Mouse (Mus musculus) adrenal gland, adult 2 months (tissue): ENCODE results near the gene Clec2d. TPM values are rescaled to one million over a fixed set of nuclear protein-coding genes. Genes with fewer than 3 reads are reported as not detected.

Experiments
- DNase-seq: peaks from one replicate; pipeline ENCODE4 v3.0.0; 2021
- microRNA-seq, 2 experiments: library from miRNA; unstranded; fragments of <30 nt; microRNA quantifications; one replicate each; pipeline ENCODE4 v1.2.0; 2021
- polyA plus RNA-seq: library from polyadenylated mRNA; depleted of rRNA; stranded (reverse); fragments of >200 nt; gene quantifications from 2 replicates; pipeline ENCODE4 v1.2.3, GENCODE M21; 2012; rRNA removed
- total RNA-seq, 2 experiments: library from RNA; stranded (reverse); gene quantifications; 2 replicates each; pipeline ENCODE4 v1.2.3; 2021

The Clec2d gene
- total and polyA plus RNA-seq, 3 experiments, result 2.7 to 49.6 (median 44.0) TPM

DNA sequence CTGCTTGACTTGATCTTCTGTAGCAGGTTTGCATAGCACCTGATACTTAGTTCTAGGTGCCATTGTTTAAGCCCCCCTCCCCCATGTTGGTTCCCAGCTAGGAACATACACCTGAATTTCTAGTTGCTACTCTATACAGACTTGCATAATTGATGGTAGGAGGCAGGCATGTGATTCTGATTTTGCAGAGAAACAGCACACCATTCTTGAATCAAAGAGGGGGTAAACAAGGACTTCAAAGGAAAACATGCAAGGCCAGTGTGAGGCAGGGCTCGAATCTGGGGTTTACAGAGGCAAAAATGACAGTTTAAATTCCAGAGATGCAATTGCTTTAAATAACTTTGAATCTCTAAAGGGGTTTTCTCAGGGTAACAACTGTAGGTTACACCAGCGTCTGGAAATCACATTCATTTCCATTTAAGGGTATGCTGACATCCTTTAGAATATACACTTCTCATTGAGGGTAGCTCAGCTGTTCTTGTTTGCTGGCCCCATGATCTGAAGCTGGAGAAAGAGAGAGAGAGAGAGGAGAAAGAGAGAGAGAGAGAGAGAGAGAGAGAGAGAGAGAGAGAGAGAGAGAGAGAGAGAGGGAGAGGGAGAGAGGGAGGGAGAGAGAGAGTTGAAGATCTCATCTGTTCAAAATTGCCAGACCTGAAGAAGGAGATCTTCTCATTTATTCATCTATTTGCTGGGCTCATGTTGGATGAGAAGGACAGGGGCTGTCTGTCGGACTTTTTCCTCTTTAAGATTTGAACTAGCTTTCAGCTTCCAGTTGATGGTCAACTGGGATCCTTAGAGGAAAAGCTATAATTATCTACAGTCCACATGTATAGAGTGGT, 48.7 kb downstream of the Clec2d start:
- DNase-seq, result no peak

DNA sequence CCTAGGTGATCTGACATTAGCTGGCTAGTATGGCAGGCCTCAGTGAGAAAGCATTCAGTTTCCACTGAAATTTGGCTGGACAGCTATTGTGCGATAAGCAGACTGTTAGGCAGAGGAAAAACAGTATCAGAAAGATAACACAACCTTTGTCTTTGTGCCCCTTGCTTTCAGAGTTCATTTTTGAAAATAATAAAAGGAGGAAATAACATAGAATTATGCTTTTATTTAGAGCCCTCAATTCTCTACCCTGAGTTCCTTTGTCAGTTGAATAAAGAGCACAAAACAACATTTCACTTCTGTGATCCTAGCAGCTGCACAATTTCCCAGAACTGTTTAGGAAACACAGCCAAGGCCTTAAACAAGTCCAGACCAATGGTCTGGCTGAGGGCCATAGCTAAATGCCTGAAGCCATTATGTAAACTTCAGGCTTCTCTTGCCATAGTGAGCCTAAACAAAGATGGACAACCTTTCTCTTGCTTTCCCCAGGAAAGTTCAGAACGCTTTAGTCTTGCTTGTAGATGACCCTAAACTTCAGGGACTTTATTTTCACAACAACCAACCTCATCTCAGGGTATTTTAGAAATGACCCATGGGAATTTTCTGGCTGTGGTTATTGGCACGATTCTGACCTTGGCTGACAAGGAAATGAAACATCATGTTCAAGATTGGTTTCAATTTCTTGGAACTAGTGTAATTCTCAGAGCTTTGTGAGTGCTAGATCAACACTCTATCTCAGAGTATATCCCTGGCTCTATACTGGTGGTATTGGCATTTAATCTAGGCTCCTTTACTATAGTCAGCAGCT, 49.6 kb downstream of the Clec2d start:
- DNase-seq, result peak; percentile 74

- DNase-seq, result no peak
Measured at GRCm38 (mm10) chr6:129232005-129232841, 51.8 kb downstream of the Clec2d start.

DNA sequence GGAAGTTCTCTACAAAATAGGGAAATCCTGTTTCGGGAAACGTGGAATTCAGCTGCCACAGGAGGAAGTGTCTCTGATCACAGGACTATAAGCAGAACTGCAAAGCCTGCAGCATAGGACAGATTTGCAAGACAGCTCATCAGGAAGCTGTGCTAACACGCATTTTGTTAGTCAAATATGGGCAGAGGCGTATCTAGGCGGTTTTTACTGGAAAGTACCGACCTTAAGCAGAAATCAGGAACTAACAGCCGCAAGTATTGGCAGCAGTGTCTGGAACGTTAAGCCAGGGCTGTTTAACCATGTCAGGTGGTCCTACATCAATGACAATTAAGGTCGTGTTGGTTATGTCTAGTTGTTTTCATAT, 52.4 kb downstream of the Clec2d start:
- peak; percentile 27 for DNase-seq

DNA sequence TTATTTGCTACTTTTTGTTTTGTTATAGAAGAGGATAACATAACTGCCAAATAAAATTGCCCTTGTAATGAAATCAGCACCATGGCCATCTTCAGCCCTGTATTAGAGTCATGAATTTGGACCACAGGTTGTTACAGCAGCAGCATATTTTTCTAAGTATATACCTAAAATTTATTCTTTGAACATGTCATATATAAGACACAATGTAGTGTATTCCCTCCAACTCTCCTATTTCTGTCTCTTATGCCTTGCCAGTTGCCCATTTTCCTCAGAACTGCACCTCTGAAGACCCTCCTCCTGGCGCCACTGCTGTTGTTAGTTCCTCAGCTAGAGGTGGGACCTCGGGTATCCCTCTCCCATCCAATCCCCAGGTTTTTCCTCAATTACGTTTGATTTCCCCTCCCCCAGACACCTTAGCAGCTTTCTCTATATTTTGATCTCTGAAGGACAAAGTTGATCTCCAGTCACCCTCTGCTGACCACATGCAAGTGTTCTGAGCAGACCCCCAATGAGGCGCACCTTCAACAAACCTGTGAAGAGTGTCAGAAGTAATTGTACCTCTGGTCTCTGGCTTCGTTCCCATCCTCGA, 53.0 kb downstream of the Clec2d start:
- no peak for DNase-seq

DNA sequence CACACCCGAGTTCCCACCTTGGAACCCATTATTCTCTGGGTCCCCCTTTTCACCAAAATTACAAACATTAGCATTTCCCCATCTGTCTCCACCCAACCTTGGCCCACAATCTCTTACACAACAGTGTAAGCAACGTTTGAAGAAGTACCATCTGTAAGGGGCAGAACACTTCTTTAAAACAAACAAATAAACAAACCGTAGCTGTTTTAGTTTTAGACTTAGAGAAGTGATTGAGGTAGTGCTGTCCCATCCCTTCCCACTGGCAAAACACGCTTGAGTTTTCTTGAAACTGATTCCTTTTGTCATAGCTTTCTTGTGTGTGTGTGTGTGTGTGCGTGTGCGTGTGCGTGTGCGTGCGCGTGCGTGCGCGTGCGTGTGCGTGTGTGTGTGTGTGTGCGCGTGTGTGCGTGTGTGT, 53.5 kb downstream of the Clec2d start:
- DNase-seq, result no peak

DNA sequence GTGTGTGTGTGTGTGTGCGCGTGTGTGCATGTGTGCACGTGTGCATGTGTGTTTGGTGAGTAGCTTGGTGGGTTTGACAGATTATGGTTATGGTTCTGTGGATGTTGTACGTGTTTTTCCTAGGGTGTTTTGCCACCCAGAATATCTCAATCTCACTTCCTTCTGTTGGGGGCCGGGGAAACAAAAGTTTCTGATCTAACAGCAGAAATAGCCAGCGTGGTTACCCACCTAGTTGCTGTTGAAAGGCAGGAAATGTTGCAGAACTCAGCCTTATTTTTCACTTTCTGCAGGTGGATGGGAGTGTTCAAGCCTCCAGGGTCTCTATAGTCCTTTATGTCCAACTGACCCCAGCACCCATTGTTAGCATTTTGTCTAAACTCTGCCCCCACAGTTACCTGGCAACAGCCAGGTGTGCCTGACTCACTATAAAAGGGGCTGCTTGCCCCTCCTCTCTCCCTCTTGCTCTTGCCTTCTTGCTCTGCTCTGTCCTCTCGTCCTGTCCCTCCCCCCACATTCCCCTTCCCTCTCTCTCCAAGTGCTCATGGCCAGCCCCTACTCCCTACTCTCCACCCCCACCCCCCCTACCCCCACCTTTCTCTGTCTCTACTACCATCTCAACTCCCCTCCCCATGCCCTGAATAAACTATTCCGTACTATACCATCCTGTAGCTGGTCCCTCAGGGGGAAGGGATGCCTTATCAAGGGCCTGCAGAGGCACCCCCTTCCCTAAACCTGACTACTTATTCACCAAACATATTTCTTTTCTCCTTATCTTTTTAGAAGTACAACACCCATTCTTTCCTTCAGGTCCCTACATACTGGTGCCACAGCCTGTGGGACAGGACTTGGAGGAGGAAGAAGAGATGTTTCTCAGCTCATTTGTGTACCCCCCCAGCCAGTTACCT, 54.3 kb downstream of the Clec2d start:
- DNase-seq, result peak; percentile 17

DNA sequence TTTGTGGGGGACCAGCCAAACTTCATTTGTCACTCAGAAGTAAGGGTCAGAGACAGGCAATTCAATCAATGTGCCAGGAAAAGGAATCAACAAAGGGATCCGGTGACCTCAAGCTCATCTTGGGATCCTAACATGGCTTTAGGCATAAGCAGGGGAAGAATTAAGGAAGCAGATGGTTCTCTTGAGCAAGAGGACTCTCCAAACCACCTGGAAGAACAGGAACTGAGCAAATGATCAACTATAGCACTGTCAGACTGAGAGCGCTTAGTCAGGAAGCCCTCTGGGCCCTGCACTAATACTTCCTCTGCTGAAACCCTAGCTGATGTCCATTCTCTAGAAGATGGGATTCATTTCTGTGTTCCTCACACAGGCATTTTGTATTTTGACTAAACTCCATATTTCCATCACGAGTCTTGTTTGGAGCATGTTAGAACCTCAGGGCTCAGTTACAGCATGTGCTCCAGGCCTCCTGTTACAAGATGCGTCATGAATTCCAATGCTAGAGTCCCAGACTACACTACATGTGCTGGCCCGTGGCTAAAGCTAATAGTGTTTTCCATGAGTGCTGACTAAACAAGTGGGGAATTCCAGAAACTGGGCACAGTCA, 55.5 kb downstream of the Clec2d start:
- DNase-seq, result peak; percentile 48

Small RNA genes within 50 kb of the gene (microRNA-seq; reads per million reads assigned to microRNA genes)
- gene Gm27514, result 0 reads per million in 2 experiments

Other genes starting within 250 kb of the Clec2d start
- gene Clec2g, start 246.2 kb upstream of the Clec2d start, total RNA-seq, result 1 to 10 TPM in 1 of 2 experiments, under 1 TPM in 1; 0.40 to 4.2 TPM
- gene Clec2g, start 246.2 kb upstream of the Clec2d start, polyA plus RNA-seq, result not detected in 2 replicates
- gene Klrb1f, start 134.7 kb upstream of the Clec2d start, total RNA-seq, result under 1 TPM in 1 of 2 experiments, not detected in 1; 0.17 TPM
- not detected in 2 replicates for gene Klrb1f, start 134.7 kb upstream of the Clec2d start, polyA plus RNA-seq
- not detected for gene Clec2e, start 79.7 kb upstream of the Clec2d start, total RNA-seq
- gene Clec2e, start 79.7 kb upstream of the Clec2d start, polyA plus RNA-seq, result not detected in 2 replicates
- gene Cd69, start 94.8 kb downstream of the Clec2d start, total RNA-seq, result under 1 TPM in 1 of 2 experiments, not detected in 1; 0.38 TPM
- gene Cd69, start 94.8 kb downstream of the Clec2d start, polyA plus RNA-seq, result not detected in 2 replicates
- not detected for gene 4922502D21Rik, start 151.2 kb downstream of the Clec2d start, total RNA-seq
- not detected in 2 replicates for gene 4922502D21Rik, start 151.2 kb downstream of the Clec2d start, polyA plus RNA-seq
- 1 to 10 TPM; 1.2 to 1.8 TPM for gene Clec12a, start 162.1 kb downstream of the Clec2d start, total RNA-seq
- 0.16 and 0.23 TPM in 2 replicates for gene Clec12a, start 162.1 kb downstream of the Clec2d start, polyA plus RNA-seq
- gene Clec12b, start 205.3 kb downstream of the Clec2d start, total RNA-seq, result under 1 TPM in 1 of 2 experiments, not detected in 1; 0.20 TPM
- gene Clec12b, start 205.3 kb downstream of the Clec2d start, polyA plus RNA-seq, result not detected in 2 replicates
- gene Clec1b, start 216.7 kb downstream of the Clec2d start, total RNA-seq, result under 1 TPM; 0.35 to 0.43 TPM
- 0.18 TPM in 1 of 2 replicates, not detected in the other for gene Clec1b, start 216.7 kb downstream of the Clec2d start, polyA plus RNA-seq
- gene Clec9a, start 228.2 kb downstream of the Clec2d start, total RNA-seq, result under 1 TPM; 0.23 to 0.73 TPM
- 0.20 and 0.24 TPM in 2 replicates for gene Clec9a, start 228.2 kb downstream of the Clec2d start, polyA plus RNA-seq